Mouse (Mus musculus): Measurements from ENCODE around the gene Cdk10. TPM values are rescaled to one million over a fixed set of nuclear protein-coding genes. Genes with fewer than 3 reads are reported as not detected.

The Cdk10 gene
- 92.1 and 97.0 TPM in 2 replicates for polyA plus RNA-seq (2012; rRNA removed)

DNA sequence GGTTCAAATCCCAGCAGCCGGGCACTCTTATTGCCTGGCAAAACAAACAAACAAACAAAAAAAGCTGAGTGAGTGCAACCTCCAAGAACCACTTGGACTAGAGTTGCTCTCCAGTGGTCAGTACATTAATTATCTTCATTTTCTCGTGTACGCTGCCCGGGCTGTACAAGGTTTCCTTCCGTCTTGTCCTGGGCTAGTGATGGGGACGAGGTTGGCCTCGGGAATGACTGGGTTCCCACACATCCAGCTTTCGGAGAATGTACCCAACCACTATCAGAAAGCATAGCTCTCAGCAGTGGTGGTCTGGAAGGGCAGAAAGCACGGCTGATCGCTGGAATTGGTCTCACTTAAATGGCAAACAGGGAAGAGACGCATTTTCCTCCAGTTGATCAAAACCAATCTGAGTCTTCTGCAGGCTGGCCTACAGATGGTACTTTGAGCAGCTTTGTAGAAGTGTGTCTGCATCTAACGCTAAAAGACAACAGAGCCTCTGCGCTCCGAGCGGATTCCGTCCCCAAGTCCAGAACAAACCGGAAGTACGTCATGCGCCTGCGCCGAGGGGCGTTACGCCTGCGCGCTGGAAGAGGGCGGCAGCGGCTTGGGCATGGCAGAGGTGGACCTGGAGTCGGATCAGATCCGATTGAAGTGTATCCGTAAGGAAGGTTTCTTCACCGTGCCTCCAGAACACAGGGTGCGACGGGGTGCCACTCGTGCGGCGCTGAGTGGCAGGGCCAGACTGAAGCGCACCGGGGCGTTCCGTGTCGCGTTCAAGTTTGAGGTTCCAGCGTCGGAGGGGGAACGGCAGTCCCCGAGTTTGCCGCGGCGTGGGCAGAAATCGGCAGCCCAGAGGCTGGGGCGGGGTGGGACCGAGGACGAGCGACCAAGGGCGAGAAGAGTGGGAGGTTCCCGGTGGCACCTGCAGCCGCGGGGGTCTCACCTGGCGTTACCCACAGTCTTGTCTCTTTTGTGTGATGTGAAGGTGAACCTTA lies at the start of gene Cdk10:
Cdk10 (plus strand) TSS at position 565 of the 989 bp plus-strand sequence.
- 3% methylated on average over 59 of the region's 59 CpGs for WGBS

DNA sequence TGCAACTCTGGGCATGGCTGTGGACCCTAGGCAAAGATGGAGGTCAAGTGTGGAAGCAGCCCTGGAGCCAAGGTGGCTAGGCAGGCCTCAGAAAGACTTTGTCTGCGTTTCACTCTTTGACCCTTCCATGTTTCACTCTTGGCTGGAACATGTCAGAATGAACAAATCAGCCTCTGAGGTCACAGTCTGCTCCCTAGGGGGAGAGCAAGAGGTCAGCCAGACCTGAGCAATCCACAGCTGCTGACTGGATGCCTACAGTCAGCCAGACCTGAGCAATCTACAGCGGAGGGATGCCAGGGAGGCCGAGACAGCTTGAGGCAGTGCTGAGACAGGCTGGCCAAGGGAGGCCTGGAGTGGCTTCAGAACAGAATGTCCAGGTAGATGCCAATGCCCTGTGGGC lies 43.3 kb upstream of the Cdk10 start:
- H3K4me1 ChIP-seq (ENCODE audit: control insufficient read depth, insufficient read depth, low read length), result no peaks in the 10 kb centered on the region
- no peak overlapping the region for H3K27ac ChIP-seq (ENCODE audit: insufficient read depth, low read length)
- no peak for DNase-seq
- 59% methylated on average over 3 of the region's 3 CpGs for WGBS
- no peak for TF ChIP-seq CTCF (IDR thresholded peaks at IDR 0.05; ENCODE audit: borderline replicate concordance, insufficient read depth, low read depth, low read length)
- TF ChIP-seq POLR2A (IDR thresholded peaks at IDR 0.05; ENCODE audit: borderline replicate concordance, insufficient read depth, low read length), result no peak
- H3K4me3 ChIP-seq (replicated peaks; ENCODE audit: insufficient read depth, low read depth, low read length), result no peak overlapping the region
- H3K27me3 ChIP-seq (ENCODE audit: control insufficient read depth, insufficient read depth, low read length), result no peaks in the 10 kb centered on the region; the same call in 1 of the 2 replicates

More for the DNA sequence above, at the start of gene Cdk10:
- DNase-seq, result peak; percentile 94 to 95
- peak; percentile 100 for TF ChIP-seq POLR2A (IDR thresholded peaks at IDR 0.05; ENCODE audit: borderline replicate concordance, insufficient read depth, low read length)
- no peak for TF ChIP-seq CTCF (IDR thresholded peaks at IDR 0.05; ENCODE audit: borderline replicate concordance, insufficient read depth, low read depth, low read length)
- peak within 1 kb of the TSS; percentile 80 for H3K4me3 ChIP-seq (replicated peaks; ENCODE audit: insufficient read depth, low read depth, low read length)
- H3K27ac ChIP-seq (ENCODE audit: insufficient read depth, low read length), result peak within 1 kb of the TSS; percentile 30
- peaks cover 2% of the 10 kb centered on the region; the same call in 1 of the 2 replicates for H3K4me1 ChIP-seq (ENCODE audit: control insufficient read depth, insufficient read depth, low read length)
- H3K27me3 ChIP-seq (ENCODE audit: control insufficient read depth, insufficient read depth, low read length), result no peaks in the 10 kb centered on the region

DNA sequence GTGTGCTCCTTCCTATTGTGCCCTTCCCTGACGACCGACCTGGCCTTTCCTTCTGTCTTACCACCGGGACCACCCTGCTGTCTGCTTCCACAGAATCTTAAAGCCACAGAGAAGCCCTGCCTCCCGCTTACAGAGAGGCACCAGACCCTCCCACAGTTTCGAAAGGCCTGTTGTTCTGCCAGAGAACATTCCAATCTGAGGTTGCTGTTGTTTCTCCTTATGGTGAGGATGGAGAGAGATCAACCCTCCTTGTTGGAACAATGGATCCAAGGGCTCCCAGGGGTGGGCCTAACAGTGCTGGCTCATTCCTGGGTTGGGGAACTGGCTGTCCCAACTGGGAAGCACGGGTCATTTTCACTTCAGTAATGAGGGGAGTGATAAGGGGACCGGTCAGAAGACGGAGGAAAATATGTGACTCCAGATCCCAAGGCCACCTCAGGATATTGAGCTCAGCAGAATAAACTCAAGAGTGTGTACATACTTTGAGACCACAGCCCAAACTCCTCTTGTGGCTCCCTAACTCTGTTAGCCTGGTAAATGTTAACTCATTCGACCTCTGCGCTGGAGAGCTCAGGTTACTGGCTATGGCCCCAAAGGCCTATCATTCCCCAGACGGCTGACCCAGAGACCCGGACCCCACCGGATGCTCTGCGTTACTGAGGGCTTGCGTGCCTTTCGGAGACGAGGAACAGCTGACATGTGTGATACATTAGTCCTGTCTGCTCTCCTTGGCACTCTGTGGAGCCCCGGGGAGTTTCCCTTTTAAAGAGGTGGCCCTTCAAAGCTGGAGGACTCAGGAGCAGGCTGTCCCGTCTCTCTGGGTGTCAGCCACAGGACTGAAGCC lies 38.9 kb upstream of the Cdk10 start, which contains the start of gene Dpep1:
Dpep1 (plus strand) TSS at position 677 of the 844 bp plus-strand sequence.
- Histone ChIP-seq H3K4me3 (replicated peaks; ENCODE audit: insufficient read depth, low read depth, low read length) (no peak within 1 kb of the TSS), H3K27me3 (ENCODE audit: control insufficient read depth, insufficient read depth, low read length) (no peaks in the 10 kb centered on the region), H3K4me1 (ENCODE audit: control insufficient read depth, insufficient read depth, low read length) (no peaks in the 10 kb centered on the region), H3K27ac (ENCODE audit: insufficient read depth, low read length) (no peak within 1 kb of the TSS)
- no peak for DNase-seq
- WGBS, result 52% methylated on average over 19 of the region's 19 CpGs
- TF ChIP-seq POLR2A (IDR thresholded peaks at IDR 0.05; ENCODE audit: borderline replicate concordance, insufficient read depth, low read length), result no peak
- no peak for TF ChIP-seq CTCF (IDR thresholded peaks at IDR 0.05; ENCODE audit: borderline replicate concordance, insufficient read depth, low read depth, low read length)

DNA sequence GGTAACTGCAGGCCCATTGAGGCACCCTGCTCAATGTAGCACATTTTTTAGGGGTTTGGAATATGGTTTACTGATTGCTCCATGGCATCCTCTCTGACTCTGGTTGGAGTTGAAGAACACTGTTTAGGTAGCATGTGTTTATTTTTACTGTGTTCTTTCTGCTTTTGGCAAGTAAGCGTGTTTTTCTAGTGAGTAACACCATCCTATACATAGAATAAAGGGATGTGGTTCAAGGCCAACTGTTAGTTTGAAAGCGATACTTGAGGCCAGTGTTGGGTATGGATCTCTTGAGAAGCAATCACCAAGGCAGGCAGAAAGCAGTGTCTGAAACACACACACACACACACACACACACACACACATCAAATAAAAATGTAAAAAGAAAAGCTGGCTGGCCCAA lies 36.6 kb upstream of the Cdk10 start:
- H3K4me3 ChIP-seq (replicated peaks; ENCODE audit: insufficient read depth, low read depth, low read length), result no peak overlapping the region
- DNase-seq, result no peak
- no peak for TF ChIP-seq POLR2A (IDR thresholded peaks at IDR 0.05; ENCODE audit: borderline replicate concordance, insufficient read depth, low read length)
- H3K27ac ChIP-seq (ENCODE audit: insufficient read depth, low read length), result no peak overlapping the region
- 76% methylated on average over 2 of the region's 2 CpGs for WGBS
- H3K4me1 ChIP-seq (ENCODE audit: control insufficient read depth, insufficient read depth, low read length), result no peaks in the 10 kb centered on the region
- no peaks in the 10 kb centered on the region for H3K27me3 ChIP-seq (ENCODE audit: control insufficient read depth, insufficient read depth, low read length)

DNA sequence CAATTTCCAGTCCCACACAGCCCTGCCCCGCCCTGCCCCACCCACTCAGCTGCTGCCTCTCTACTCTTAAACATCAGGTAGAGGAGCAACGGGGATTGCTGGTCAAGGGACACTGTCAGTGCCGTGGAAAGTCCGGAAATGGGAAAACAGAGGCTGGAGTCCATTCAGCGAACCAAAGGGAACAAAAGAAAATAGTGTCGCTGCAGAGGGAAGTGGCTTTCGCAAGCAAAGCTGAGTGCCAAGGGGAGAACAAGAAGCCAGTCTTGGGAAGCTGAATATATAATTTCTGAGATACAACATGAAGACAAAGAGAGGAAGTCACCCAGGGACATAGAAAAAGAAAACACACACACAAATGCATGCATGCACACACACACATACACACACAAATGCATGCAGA lies 35.8 kb upstream of the Cdk10 start:
- Histone ChIP-seq H3K4me1 (ENCODE audit: control insufficient read depth, insufficient read depth, low read length) (no peaks in the 10 kb centered on the region), H3K27me3 (ENCODE audit: control insufficient read depth, insufficient read depth, low read length) (no peaks in the 10 kb centered on the region), H3K4me3 (replicated peaks; ENCODE audit: insufficient read depth, low read depth, low read length) (no peak overlapping the region), H3K27ac (ENCODE audit: insufficient read depth, low read length) (no peak overlapping the region)
- DNase-seq, result no peak
- TF ChIP-seq POLR2A (IDR thresholded peaks at IDR 0.05; ENCODE audit: borderline replicate concordance, insufficient read depth, low read length) (no peak), CTCF (IDR thresholded peaks at IDR 0.05; ENCODE audit: borderline replicate concordance, insufficient read depth, low read depth, low read length) (no peak)
- 64% methylated on average over 7 of the region's 7 CpGs for WGBS

DNA sequence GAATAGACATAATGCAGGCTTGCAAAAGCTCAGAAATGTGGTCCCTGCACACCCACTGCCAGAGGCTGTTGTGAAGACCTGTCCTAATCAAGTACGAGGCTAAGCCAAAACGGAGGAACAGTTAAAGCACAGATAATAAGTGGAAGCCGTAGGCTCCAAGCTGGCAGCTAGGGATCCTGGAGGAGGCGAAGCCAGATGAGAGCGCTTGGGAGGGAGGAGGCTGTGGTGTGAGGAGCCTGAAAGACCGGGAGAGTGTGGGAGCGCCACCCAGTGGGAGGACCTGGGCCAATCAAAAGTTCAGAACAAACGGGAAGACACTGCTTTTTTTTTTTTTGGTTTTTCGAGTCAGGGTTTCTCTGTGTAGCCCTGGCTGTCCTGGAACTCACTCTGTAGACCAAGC lies 34.0 kb upstream of the Cdk10 start:
- H3K27ac ChIP-seq (ENCODE audit: insufficient read depth, low read length), result no peak overlapping the region
- no peak overlapping the region for H3K4me3 ChIP-seq (replicated peaks; ENCODE audit: insufficient read depth, low read depth, low read length)
- 1% methylated on average over 9 of the region's 9 CpGs for WGBS
- no peaks in the 10 kb centered on the region for H3K4me1 ChIP-seq (ENCODE audit: control insufficient read depth, insufficient read depth, low read length)
- no peaks in the 10 kb centered on the region for H3K27me3 ChIP-seq (ENCODE audit: control insufficient read depth, insufficient read depth, low read length)
- peak; percentile 58 for DNase-seq
- peak; percentile 65 for TF ChIP-seq CTCF (IDR thresholded peaks at IDR 0.05; ENCODE audit: borderline replicate concordance, insufficient read depth, low read depth, low read length)
- no peak for TF ChIP-seq POLR2A (IDR thresholded peaks at IDR 0.05; ENCODE audit: borderline replicate concordance, insufficient read depth, low read length)

DNA sequence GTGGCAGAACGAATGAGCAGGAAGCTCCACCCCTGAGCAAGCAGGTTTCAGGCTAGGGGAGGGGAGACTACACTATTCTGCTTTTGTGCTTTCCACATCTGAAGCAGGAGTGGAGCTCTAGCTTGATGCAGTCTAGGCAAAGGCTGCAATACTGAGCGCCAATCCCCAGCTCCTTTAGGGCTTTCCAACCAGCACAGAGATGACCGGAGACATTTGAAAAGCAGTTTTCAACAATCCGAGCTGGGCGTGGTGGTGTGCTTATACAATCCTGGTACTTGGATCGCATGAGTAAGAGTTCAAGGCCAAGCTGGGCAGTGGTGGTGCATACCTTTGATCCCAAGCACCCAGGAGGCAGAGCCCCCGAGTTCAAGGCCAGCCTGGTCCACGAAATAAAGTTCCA lies 32.7 kb upstream of the Cdk10 start:
- no peaks in the 10 kb centered on the region for H3K4me1 ChIP-seq (ENCODE audit: control insufficient read depth, insufficient read depth, low read length)
- H3K4me3 ChIP-seq (replicated peaks; ENCODE audit: insufficient read depth, low read depth, low read length), result no peak overlapping the region
- H3K27me3 ChIP-seq (ENCODE audit: control insufficient read depth, insufficient read depth, low read length), result no peaks in the 10 kb centered on the region
- no peak overlapping the region for H3K27ac ChIP-seq (ENCODE audit: insufficient read depth, low read length)
- no peak for DNase-seq
- TF ChIP-seq POLR2A (IDR thresholded peaks at IDR 0.05; ENCODE audit: borderline replicate concordance, insufficient read depth, low read length), result no peak
- TF ChIP-seq CTCF (IDR thresholded peaks at IDR 0.05; ENCODE audit: borderline replicate concordance, insufficient read depth, low read depth, low read length), result no peak
- 63% methylated on average over 8 of the region's 8 CpGs for WGBS

All from cerebellum, adult 2 months (tissue).